Mouse (Mus musculus): ENCODE data around the gene Prrt3. TPM values are rescaled to one million over a fixed set of nuclear protein-coding genes. Genes with fewer than 3 reads are reported as not detected.

Prrt3 gene
- polyA plus RNA-seq (2015; fragmentation: Nextera tagmentation; extraction: Ambion mirVana): 12.6 and 14.9 TPM in 2 replicates

GRCm38 (mm10) chr6:113501388-113502084 lies at the start of gene Prrt3:
Prrt3 (minus strand) TSS chr6:113501931.

DNA sequence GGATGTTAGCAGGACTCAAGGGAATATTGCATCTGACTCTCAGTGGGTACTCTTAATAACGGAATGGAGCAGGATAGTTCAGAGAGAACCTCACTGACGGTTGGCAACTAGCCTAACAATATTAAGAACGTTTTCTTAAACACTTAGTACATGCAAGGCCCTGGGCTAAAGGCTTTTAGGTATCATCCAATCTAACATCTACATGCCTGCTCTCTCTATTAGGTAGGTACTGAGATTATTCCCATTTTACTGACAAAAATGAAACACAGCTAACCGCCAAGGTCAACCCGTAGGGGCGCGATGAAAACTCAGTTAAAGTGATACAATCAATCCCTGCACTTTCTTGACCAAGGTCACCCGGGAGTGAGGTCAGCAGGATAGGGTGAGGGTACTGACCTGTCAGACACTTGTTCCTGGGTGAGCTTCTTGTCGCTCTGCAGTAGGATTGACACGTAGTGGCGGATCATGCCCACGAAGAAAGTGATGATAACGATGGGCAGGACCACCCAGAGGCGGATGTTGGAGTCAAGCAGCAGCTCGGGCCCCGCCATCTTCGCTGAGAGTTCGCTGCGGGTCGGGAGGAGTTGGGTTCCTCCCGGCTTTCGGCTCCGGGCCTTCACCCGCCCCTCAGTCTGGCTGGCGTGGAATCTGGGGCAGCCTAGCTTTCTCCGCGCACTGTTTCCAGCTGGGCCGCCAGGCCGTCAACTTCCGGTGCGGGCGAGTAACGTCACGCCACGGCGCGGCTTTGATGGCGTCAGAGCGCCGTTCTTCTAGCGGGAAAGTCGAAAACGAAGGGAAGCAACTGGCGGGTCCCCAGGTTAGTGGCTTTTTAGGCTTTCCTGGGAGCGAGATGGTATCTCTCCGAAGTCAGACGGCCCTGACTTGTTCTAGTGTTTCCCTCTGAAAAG lies 29.5 kb upstream of the Prrt3 start, which contains the start of the genes Emc3 and Fancd2:
TSS of gene Emc3 (minus strand) at position 721 of the 908 bp plus-strand sequence.
TSS of gene Fancd2 (plus strand) at position 751 of the 908 bp plus-strand sequence.

DNA sequence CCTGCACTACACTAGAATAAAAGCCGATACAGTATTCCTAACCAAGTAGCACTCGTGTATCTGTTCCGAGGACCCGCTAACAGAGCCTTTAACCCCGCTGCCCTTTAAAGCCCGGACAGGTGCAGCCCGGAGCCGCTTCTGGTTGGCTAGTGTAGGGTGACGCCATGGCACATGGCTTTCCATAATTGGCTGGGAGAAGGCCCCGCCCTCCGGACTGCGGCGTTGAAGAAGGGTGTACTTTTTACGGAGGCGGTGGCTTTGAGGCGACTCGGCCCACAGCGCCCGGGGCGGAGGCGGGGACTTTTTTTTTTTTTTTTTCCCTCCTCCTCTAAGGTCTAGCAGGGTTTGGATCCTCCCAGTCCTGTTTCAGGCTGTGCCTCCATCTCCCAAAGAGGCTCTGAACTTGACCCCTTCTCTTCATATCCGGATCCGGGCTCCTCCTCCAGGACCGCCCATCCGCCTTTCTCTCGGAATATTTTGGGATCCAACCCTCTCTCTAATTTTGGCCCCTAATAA lies 18.6 kb downstream of the Prrt3 start, which contains the start of gene Creld1:
TSS of gene Creld1 (plus strand) at position 198 of the 516 bp plus-strand sequence.

DNA sequence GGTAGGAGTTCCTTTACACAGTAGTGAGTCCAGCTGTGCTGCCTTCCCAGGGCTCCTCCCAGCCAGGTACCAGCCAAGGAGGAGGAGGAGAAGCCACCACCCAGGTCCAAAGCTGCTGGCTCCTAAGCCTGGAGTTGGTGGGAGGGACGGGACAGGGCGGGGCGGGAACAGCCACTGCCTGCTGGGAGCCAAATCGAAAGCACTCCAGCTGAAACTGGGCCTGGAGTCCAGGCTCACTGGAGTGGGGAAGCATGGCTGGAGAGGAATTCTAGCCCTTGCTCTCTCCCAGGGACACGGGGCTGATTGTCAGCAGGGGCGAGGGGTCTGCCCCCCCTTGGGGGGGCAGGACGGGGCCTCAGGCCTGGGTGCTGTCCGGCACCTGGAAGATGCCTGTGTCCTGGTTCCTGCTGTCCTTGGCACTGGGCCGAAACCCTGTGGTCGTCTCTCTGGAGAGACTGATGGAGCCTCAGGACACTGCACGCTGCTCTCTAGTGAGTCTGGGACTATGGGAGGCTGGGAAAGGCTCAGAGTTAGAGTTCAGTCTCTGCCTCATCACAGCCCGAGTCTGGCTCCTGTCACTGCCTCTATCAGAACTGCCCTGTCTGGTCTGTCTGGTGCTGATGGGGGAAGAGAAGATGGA lies 30.3 kb downstream of the Prrt3 start, which contains the start of gene Il17rc:
TSS of gene Il17rc (plus strand) at position 131 of the 640 bp plus-strand sequence.

GRCm38 (mm10) chr6:113457952-113458534 lies 43.7 kb downstream of the Prrt3 start, which contains the start of gene Il17re:
Il17re (plus strand) TSS chr6:113458484.

Small RNA genes within 50 kb of the gene (microRNA-seq; reads per million reads assigned to microRNA genes)
- not detected for gene Gm23365

Other genes with a start within 250 kb of the Prrt3 start
- gene Cpne9, start 219.6 kb downstream of the Prrt3 start, polyA plus RNA-seq (2015; fragmentation: Nextera tagmentation; extraction: Ambion mirVana): 3.0 and 3.6 TPM in 2 replicates
- 8.7 and 9.2 TPM in 2 replicates for gene Brpf1, start 194.8 kb downstream of the Prrt3 start, polyA plus RNA-seq (2015; fragmentation: Nextera tagmentation; extraction: Ambion mirVana)
- 7.6 and 9.9 TPM in 2 replicates for gene Ogg1, start 175.0 kb downstream of the Prrt3 start, polyA plus RNA-seq (2015; fragmentation: Nextera tagmentation; extraction: Ambion mirVana)
- gene Camk1, start 157.9 kb downstream of the Prrt3 start, polyA plus RNA-seq (2015; fragmentation: Nextera tagmentation; extraction: Ambion mirVana): 129 and 135 TPM in 2 replicates
- gene Tada3, start 124.0 kb downstream of the Prrt3 start, polyA plus RNA-seq (2015; fragmentation: Nextera tagmentation; extraction: Ambion mirVana): 58.7 and 61.9 TPM in 2 replicates
- gene Arpc4, start 123.8 kb downstream of the Prrt3 start, polyA plus RNA-seq (2015; fragmentation: Nextera tagmentation; extraction: Ambion mirVana): 448 and 455 TPM in 2 replicates
- gene Ttll3, start 112.7 kb downstream of the Prrt3 start, polyA plus RNA-seq (2015; fragmentation: Nextera tagmentation; extraction: Ambion mirVana): 9.1 and 10.6 TPM in 2 replicates
- 24.3 and 25.1 TPM in 2 replicates for gene Rpusd3, start 82.6 kb downstream of the Prrt3 start, polyA plus RNA-seq (2015; fragmentation: Nextera tagmentation; extraction: Ambion mirVana)
- 0.17 and 0.70 TPM in 2 replicates for gene Cidec, start 66.2 kb downstream of the Prrt3 start, polyA plus RNA-seq (2015; fragmentation: Nextera tagmentation; extraction: Ambion mirVana)
- 100 and 112 TPM in 2 replicates for gene Jagn1, start 59.4 kb downstream of the Prrt3 start, polyA plus RNA-seq (2015; fragmentation: Nextera tagmentation; extraction: Ambion mirVana)
- gene Il17re, start 43.4 kb downstream of the Prrt3 start, polyA plus RNA-seq (2015; fragmentation: Nextera tagmentation; extraction: Ambion mirVana): 0.50 and 0.71 TPM in 2 replicates
- 7.8 and 8.7 TPM in 2 replicates for gene Il17rc, start 30.5 kb downstream of the Prrt3 start, polyA plus RNA-seq (2015; fragmentation: Nextera tagmentation; extraction: Ambion mirVana)
- 75.1 and 83.7 TPM in 2 replicates for gene Creld1, start 18.6 kb downstream of the Prrt3 start, polyA plus RNA-seq (2015; fragmentation: Nextera tagmentation; extraction: Ambion mirVana)
- gene Emc3, start 29.7 kb upstream of the Prrt3 start, polyA plus RNA-seq (2015; fragmentation: Nextera tagmentation; extraction: Ambion mirVana): 116 and 117 TPM in 2 replicates
- gene Fancd2, start 29.8 kb upstream of the Prrt3 start, polyA plus RNA-seq (2015; fragmentation: Nextera tagmentation; extraction: Ambion mirVana): 0.81 and 1.0 TPM in 2 replicates
- 0.25 TPM in 2 replicates for gene Fancd2os, start 98.8 kb upstream of the Prrt3 start, polyA plus RNA-seq (2015; fragmentation: Nextera tagmentation; extraction: Ambion mirVana)
- gene Brk1, start 102.8 kb upstream of the Prrt3 start, polyA plus RNA-seq (2015; fragmentation: Nextera tagmentation; extraction: Ambion mirVana): 288 and 295 TPM in 2 replicates
- gene Vhl, start 122.0 kb upstream of the Prrt3 start, polyA plus RNA-seq (2015; fragmentation: Nextera tagmentation; extraction: Ambion mirVana): 66.9 and 69.9 TPM in 2 replicates
- 2.4 TPM in 2 replicates for gene Irak2, start 136.5 kb upstream of the Prrt3 start, polyA plus RNA-seq (2015; fragmentation: Nextera tagmentation; extraction: Ambion mirVana)
- 1.2 and 1.7 TPM in 2 replicates for gene Tatdn2, start 195.1 kb upstream of the Prrt3 start, polyA plus RNA-seq (2015; fragmentation: Nextera tagmentation; extraction: Ambion mirVana)
- gene Ghrl, start 217.9 kb upstream of the Prrt3 start, polyA plus RNA-seq (2015; fragmentation: Nextera tagmentation; extraction: Ambion mirVana): not detected in 2 replicates
- 174 and 178 TPM in 2 replicates for gene Sec13, start 238.8 kb upstream of the Prrt3 start, polyA plus RNA-seq (2015; fragmentation: Nextera tagmentation; extraction: Ambion mirVana)

All from neural tube, postnatal 0 days (tissue).